Mouse (Mus musculus) c-Kit-positive CD71-positive TER-119-positive erythroid progenitor cells, embryonic 14.5 days (primary cell): ENCODE measurements around the gene Pcca.

Source experiments
- DNase-seq: peaks from one replicate; pipeline ENCODE4 v3.0.0-alpha.2; 2013; ENCODE audit warnings: low spot score

The Pcca gene

DNA sequence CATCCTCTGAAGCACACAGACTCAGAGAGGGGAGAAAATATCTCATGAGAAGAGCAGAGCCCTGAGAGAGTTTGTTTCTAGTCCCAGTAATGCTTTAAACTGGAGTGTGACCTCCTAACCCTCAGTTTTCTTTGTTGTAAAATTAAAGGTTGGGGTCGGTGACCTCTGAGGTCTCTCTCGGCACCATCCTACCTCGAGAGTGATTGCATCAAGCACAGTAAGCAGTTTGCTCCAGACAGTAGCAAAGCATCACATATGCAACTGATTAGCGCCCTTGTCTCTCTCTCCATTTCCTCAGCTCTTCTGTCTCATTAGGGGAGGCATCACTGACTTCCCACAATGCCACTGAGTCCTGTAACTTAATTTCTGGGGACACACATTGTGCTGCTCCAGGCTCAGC is 302.1 kb downstream of the Pcca start:
- no peak for DNase-seq

DNA sequence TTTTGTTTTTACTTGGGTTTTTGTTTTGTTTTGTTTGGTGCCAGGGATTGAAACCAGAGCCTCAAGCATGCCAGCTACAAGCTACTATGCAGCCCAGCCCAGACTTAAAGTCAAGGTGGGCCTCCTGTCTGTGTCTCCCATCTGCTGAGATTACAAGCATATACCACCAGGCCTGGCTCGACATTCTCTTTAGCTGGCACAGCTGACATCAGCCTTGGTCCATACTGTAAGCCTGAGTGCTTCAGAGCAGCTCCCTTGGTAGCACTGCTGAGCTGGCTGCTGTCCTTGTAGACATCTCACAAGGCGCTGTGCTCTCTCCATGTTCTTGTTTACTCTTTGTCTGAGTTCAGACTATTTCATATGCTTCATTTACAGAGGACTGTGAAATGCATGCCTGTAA is 302.9 kb downstream of the Pcca start:
- no peak for DNase-seq

DNA sequence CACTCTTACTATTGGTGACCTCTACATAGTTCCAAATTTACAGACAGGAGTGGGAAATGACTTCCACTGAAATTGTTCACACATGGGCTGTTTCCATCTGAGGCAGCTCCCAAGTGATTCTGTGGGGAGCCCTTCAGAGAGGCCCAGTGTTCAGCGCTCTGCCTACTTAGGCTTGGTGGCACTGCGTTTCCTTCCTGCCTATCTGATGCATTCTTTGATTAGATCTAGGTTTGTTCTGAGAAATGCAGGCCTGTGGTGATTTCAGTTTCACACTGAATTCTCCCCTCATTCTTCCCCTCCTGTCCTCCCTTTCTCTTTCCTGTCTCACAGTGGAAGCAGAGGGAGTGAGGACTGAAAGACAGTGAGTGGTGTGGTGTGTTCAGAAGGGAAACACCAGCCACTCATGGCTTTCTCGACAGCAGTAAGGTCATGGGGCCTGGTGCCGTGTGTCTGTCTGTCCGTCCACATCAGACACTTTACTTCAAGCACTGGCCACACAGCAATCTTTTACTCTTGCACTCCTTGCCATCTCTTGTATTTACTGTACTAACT is 318.5 kb downstream of the Pcca start:
- no peak for DNase-seq

DNA sequence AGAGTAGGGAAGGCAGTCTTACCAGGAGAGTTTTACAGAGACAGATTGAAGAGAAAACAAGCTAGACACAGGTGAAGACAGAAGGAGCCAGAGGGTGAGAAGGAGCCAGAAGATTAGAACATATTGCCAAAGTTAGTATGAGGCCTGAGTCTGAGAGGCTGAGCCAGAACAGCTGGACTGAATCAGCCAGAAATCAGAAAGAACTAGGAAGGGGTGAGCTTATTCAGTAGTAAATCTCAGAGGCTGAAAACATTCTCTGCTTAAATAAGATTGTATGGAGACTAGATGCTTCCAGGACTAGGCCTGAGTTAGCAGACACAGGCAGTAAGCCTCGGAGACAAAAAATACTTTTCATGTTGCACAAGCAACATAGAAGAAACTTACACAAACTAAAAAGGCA is 325.7 kb downstream of the Pcca start:
- no peak for DNase-seq

DNA sequence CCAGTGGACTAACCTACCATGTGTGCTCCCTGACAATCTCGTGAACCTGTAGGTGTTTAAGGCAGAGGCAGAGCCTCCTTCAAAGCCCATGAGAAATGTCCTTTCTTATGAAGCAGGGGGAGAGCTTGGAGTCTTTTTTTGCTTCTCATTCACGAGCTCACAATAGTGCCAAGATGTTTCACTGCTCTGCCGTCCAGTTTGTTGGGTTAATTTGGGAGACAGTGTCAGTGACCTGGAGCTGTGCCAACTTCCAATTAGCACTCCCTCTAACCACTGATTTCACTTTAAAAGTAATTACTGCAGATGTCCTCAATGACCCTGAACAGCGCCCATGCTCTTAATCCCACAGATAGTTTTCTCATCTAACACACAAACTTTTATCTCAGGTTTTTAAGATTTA is 328.5 kb downstream of the Pcca start:
- DNase-seq, result no peak

DNA sequence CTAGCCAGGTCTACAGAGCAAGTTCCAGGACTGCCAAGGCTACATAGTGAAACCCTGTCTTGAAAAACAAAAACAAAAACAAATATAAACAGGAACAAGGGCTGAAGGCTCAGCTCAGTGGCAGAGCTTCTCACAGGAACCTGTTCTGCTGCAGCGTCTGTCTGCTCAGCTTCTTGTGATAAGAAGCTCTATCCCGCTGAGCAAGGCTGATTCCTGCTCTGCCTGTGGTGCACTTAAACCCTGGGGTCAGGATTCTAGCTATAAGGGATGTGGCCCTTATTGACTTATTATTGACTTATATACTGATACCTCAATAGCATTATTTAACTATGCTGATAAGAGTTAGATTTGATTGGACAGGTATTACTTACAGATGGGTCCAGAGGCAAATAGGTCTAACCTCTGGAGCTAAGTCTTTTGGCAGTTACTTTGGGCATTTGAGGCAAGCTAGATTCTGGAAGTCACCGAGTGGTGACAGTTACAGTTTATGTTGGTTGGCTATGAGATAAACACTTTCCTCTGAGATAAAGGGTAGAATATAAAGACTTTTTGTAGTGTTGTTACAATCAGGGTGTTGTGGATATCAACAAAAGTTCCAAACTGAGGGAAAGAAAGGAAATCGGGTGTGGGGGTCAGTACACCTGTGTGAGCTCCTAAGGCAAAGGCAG is 331.5 kb downstream of the Pcca start:
- no peak for DNase-seq

DNA sequence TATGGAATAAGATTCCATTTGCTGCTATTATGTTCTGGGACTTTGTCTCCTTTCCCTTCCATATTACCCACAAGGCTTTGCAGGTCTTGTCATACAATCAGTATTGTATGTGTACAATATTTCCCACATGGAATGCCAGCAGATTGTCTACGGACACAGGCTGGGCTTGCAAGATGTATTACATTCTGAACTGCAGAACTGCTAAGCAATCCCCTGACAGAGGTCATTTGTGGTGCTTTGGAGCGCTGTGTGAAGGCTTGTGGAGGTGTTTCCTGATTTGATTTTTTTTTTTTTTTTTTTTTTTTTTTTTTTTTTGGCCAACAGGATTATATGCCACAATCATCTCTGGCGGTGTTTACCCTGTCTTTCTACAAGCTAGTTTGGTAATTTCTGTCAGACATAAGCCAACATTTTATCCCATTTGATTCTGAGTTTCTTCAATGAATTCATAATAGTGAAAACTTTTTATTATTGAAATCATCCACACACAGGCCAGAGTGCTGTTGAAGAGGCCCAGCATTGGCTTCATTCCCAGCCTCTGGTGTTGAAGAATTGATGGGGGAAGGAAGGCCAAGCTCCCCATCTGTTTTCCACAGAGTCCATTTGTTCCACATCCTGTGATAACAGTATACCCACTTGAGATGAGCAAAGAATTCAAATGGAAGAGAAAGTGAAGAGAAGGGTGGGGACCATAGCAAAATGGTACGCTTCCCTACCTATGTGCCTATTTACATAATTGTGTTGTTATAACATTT is 333.6 kb downstream of the Pcca start:
- DNase-seq, result no peak

DNA sequence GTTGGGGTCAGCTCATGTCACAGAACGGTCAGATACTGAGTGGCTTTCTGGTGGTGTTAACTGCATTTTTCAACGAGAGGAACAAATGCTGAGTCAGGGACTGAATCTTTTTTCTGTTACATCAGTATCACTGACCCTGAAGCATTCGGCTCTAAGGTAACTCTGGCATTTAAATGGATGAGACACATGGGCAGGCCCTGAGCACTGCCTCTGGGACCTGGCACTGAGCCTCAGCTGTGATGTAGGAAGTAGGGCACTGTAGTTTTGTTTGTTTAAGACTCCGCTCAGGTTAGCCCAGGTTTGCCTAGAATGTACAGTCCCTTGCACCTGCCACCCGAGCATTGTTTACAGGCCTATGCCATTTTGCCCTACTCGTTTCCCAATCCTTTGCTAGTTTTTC is 335.7 kb downstream of the Pcca start:
- no peak for DNase-seq

DNA sequence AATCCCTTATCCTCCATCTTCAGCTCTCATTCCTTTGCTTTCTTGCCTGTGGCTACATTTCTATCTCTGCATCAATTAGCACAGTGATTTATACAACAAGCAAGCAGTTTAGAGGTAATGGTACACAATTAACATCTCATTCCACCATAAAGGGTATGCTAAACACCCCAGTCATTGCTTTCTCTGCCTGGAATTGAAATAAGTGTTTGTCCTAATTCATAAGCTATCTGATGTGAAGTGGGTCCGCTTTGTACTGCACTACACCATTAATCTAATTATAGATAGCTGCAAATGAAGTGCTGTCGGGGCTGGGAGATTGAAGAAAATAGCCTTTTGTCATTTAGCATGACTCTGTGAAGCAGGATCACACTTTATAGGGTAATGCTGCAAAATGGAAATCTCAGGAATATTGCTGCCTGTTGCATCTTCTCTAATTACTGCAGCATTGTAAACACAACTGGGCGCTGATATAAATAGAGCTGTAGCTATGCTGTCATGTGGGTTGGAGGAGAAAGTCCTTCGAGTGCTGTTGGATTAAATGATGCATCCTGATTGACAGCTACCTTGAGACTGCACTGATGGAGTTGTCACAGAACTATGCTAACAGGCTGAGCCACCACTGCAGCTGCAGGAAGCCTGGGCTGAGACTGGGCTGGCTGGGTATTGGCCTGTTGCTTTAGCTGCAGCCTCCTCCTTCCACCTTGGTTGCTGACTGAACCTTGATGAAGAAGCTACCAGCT is 337.9 kb downstream of the Pcca start:
- DNase-seq, result no peak

DNA sequence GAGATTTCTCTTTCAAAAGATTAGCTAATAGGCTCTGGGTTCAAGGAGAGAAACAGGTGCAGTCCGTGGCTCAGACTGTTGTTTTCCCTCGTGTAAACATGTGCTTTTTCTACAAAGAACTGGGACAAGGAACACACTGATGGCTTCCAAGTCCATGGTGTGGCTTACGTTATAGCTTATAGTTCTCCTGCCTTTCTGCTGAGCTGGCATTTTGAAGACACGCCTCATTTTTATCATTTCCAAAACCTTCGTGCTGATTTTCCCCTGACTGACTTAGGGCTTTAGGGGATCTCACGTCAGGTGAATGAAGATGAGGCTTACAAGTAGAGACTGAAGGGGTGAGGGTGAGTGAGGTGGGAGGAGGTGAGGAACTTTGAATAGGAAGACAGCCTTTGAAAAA is 338.5 kb downstream of the Pcca start:
- no peak for DNase-seq

DNA sequence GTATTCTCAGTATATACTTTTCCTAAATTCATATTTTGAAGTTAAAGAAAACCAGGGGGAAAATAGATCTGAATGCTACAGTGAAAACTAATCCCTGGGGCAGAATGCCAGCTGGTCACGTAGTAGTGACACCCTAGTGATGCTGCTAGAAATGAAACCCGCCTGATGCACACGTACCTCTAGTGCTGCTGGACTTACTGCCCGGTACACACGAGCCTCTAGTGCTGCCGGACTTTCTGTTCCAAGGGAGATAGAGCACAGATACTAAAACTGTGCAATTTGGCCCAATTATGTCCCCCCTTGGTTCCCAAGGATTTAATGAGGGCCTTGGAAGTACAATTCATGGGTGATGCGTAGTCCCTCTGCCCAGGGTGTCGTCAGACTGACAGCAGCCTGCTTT is 340.9 kb downstream of the Pcca start:
- no peak for DNase-seq

DNA sequence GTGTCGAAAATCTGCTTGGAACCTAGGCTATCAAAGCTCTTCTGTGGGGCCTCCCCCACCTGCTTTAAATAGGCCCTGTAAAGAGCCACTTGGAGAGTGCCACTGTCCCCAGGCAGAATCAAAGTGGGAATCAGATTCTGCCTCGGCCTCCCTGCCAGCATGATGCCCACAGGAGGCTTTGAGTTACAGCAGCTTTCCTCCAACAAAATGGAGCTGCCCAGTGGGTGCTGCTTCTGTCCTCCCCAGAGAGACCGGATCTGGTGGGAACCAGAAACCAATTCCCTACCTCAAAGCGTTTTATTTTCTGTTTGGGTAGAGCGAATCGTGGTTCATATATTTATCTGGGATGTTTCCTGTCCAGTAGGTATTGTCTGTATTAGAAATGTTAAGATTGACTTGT is 341.5 kb downstream of the Pcca start:
- DNase-seq, result no peak

DNA sequence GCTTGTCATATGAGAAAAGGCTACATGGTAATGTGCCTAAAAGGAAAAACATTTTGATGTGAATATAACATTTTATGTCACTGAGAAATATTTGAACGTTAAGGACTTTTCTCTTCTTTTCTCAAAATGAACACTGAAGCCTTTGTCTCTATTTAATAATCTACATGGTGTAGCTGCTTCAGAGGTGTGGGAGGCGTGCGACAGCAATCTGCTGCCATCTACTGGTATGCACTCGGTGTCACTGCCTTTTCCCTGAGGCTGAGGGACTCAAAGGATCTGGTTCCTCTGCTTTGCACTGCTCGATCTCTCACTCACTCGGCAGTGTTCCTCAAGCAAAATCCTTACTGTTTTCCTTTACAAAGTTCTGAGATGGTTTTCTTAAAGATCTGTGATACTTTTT is 342.0 kb downstream of the Pcca start:
- DNase-seq, result peak; percentile 20

DNA sequence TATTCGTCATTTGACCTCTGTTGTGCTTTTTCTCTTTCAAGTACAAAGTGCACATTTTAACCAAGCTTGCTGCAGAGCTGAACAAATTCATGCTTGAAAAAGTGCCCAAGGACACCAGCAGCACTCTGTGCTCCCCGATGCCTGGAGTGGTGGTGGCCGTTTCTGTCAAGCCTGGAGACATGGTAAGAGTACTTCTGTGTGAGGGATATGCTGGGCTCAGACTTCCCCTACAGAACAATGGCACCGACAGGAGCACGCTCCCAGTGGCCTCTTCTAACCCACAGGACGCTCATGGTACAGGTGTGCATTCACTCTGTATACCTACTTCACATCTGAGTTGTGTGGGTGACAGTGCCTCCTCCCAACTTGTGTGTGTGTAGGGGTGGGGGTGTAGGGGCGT is 342.6 kb downstream of the Pcca start:
- no peak for DNase-seq

DNA sequence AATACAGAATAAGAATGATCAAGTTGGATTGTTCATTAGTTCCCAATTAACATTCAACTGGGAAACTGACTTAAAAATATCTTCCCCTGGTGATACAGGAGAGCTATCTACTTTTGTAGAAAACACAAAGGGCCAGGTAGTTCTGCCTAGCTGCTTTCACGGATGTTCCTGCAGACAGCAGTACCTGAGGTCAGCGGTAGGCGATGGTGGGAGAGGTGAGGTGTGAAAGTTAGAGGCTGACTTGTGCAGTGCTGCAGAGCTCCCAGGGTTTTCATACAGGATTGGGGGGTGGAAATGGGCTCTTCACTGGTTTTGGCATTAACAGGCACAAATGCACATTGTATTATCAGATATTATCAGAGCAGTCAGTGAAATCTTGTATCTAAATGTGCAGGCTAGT is 343.7 kb downstream of the Pcca start:
- DNase-seq, result no peak

DNA sequence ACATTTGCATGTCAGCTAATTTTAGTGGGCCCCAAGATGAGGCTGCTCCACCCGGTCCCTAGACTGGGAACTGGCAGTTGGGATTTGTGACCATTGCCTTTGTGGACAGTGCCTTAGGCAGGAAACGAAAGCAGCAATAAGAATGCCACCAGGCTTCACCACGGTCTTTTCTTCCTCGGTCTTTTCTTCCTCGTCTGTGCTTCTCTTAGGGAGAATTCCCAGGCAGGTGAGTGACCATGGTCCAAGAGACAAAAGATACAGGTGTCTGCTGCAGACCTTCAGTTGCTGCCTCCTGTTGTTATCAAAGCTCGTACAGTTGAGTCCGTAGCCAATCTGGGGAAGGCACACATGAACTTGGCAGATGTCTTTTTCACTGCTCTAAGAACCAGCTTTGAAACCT is 346.2 kb downstream of the Pcca start:
- DNase-seq, result no peak

DNA sequence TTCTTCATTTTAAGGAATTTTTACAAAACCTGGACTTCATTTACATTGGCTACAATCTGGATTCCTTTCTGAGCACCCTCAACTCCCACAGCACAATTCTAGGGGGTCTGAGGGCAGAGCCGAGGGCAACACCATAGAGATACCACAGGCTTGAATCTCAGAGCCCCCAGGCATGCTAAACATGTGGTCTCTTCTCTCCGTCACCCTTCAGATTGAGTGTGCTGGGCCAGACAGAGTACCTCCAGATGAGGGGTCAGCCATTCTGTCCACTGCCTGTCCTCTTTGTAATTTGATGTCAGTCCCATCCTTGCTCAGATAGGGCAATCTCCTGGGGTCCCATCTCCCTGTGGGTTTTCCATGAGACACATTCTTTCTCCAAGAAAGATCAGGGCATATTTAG is 347.6 kb downstream of the Pcca start:
- DNase-seq, result no peak

DNA sequence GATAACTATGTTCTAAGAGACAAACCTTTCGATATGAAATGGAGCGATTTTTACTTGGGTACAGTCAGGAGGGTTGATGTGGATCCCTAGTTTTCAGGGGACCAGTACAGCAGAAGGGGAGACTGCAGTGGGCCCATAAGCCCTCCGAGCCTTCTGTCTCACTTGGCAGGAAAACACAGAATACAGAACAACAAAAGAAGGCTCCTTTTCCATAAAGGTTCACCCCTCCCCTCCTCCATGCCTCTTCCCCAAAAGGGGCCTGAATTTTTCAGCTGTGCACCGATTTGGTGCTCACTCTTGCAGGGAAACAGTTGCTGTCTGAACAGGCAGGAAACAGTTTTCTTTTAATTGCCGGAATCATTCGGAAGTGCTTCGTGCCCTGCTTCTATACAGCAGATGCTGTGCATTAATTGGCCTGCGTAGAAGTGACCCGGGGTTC is 348.1 kb downstream of the Pcca start:
- no peak for DNase-seq

DNA sequence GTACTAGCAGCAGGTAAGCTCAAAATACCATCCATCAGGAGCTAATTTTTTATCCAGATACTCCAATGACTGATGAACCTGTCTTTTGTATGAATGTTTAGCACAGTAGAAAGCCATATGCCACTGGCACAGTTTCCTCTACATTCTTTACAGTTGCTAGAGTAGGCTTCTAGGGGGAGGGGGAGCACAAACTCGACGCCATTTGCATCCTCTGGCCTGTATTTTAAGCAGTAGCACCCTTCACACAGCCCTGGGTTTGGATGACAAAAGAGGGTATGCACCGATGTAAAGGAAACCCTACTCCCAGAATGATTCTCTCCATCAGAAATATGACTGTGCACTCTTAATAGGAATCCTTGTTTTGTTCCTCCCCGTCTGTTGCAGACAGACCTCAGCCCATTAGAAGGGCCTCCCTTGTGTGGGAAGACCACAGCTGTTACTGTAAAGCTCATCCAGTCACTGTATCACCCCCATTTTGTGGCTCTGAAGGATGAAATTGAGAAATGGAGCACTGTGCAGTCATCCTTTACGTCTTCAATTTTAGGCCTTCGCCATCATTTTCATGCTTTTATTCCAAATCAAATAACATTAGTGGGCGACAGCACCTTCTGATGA is 348.8 kb downstream of the Pcca start:
- no peak for DNase-seq

DNA sequence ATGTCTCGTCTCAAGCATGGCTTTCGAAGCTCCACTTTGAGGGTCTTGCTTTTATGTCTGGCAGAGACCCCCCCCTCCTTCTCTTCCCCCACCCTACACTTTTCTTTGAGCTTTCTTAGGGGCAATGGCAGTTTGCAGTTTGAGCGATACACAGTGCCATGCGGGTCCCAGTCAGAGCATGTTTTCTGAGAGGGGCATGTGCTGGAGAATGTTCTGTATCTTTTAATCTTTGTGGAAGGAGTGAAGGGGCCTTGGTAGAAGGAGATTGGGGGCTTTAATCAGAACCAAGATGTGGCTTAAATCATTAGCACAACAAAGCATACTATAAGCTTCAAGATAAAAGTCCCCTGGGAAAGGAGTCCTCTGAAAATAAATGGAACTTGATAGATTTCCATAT is 349.3 kb downstream of the Pcca start:
- no peak for DNase-seq

DNA sequence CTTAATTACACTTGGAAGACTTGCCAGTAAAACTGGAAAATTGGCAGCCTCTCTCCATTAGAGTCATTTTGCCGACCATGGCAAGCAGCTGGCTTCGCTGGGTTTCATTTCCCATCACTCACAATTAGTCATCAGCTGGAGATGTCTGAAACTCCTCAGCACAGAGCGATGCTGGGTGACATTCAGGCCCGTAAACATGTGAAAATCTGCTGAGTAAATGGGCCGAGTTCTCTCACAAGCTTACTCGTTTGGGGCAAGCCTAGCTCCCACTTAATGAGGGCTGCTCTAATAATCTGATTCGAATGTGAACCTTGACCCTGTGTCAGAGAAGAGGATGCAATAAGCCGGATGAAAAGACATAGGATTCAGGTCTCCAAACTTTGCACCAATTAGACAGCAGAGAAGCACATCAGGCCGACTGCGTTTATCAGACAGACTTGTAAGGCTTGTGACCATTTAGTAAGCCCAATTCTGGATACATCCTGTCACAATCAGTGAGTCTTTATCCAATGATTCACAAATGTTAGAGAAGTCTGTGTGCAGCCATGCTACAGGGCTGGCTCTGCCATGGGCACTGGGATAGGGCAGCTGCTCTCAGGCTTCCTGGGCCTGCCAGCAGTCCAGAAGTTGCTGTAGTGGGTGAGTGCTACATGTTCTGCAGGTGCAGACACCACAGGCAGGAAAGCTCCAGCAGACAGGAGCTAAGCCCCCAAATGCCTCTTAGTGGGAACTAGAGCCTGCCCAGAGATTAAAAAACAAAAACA is 349.9 kb downstream of the Pcca start:
- DNase-seq, result no peak

DNA sequence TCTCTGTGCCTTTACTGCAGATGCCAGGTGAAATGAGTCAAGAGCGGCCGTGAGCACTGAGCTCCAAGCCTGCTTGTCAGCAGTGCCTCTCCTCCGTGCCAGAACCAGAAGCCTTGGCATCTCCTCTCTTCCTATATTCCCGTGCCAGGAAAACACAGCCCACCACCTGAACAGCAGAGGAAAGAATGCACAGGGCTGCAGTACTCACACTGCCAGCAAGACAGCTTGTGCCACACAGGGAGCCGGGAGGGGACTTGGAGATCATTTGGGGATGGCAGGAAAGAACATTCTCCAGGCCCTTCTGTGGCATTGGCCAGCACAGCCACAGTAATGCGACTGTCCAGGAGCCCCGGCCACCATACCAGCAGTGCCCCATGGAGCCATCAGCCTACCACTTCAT is 351.8 kb downstream of the Pcca start:
- no peak for DNase-seq
